Mouse (Mus musculus): Measurements from ENCODE around the gene Mxi1. TPM values are rescaled to one million over a fixed set of nuclear protein-coding genes. Genes with fewer than 3 reads are reported as not detected.

Gene Mxi1
- polyA plus RNA-seq, 1 experiment from 2014 or later = 36.3 TPM

GRCm38 (mm10) chr19:53316963-53317362, 6.6 kb downstream of the Mxi1 start:
- 80% methylated on average over 6 of the region's 6 CpGs for WGBS
- no peak overlapping the region for H3K27ac ChIP-seq
- no peak overlapping the region for H3K4me3 ChIP-seq
- no peak for ATAC-seq (ENCODE audit: low FRiP score, low read depth)
- no peak overlapping the region for H3K9ac ChIP-seq
- H3K36me3 ChIP-seq = no peaks in the 10 kb centered on the region
- H3K9me3 ChIP-seq = no peaks in the 10 kb centered on the region
- peaks cover 48% of the 10 kb centered on the region for H3K4me1 ChIP-seq
- no peak overlapping the region for H3K4me2 ChIP-seq (replicated peaks)
- no peaks in the 10 kb centered on the region for H3K27me3 ChIP-seq

GRCm38 (mm10) chr19:53318143-53319132, 8.1 kb downstream of the Mxi1 start:
- H3K27ac ChIP-seq = no peak overlapping the region
- WGBS = 82% methylated on average over 16 of the region's 16 CpGs

GRCm38 (mm10) chr19:53320264-53321110, 10.2 kb downstream of the Mxi1 start:
- Histone ChIP-seq H3K9ac (no peak overlapping the region), H3K4me3 (no peak overlapping the region), H3K36me3 (no peaks in the 10 kb centered on the region), H3K27ac (no peak overlapping the region), H3K4me2 (replicated peaks) (no peak overlapping the region), H3K9me3 (no peaks in the 10 kb centered on the region), H3K27me3 (no peaks in the 10 kb centered on the region), H3K4me1 (peaks cover 53% of the 10 kb centered on the region)
- ATAC-seq (ENCODE audit: low FRiP score, low read depth) = no peak
- WGBS = 77% methylated on average over 9 of the region's 9 CpGs

More at GRCm38 (mm10) chr19:53318143-53319132, 8.1 kb downstream of the Mxi1 start:
- no peaks in the 10 kb centered on the region for H3K27me3 ChIP-seq
- peaks cover 48% of the 10 kb centered on the region for H3K4me1 ChIP-seq
- H3K36me3 ChIP-seq = no peaks in the 10 kb centered on the region
- H3K9me3 ChIP-seq = no peaks in the 10 kb centered on the region
- H3K4me3 ChIP-seq = no peak overlapping the region
- ATAC-seq (ENCODE audit: low FRiP score, low read depth) = no peak
- H3K4me2 ChIP-seq (replicated peaks) = no peak overlapping the region
- no peak overlapping the region for H3K9ac ChIP-seq

- H3K9me3 ChIP-seq = no peaks in the 10 kb centered on the region
- no peak overlapping the region for H3K4me2 ChIP-seq (replicated peaks)
- no peaks in the 10 kb centered on the region for H3K27me3 ChIP-seq
- H3K9ac ChIP-seq = no peak overlapping the region
- peaks cover 53% of the 10 kb centered on the region for H3K4me1 ChIP-seq
- 83% methylated on average over 10 of the region's 10 CpGs for WGBS
- no peak overlapping the region for H3K4me3 ChIP-seq
- no peaks in the 10 kb centered on the region for H3K36me3 ChIP-seq
- no peak overlapping the region for H3K27ac ChIP-seq
- no peak for ATAC-seq (ENCODE audit: low FRiP score, low read depth)
Observed at GRCm38 (mm10) chr19:53321273-53321672, 11.0 kb downstream of the Mxi1 start.

GRCm38 (mm10) chr19:53322438-53323048, 12.2 kb downstream of the Mxi1 start:
- no peak overlapping the region for H3K27ac ChIP-seq
- H3K36me3 ChIP-seq = no peaks in the 10 kb centered on the region
- H3K9me3 ChIP-seq = no peaks in the 10 kb centered on the region
- H3K9ac ChIP-seq = no peak overlapping the region
- H3K4me1 ChIP-seq = peaks cover 49% of the 10 kb centered on the region
- H3K4me2 ChIP-seq (replicated peaks) = no peak overlapping the region
- H3K27me3 ChIP-seq = no peaks in the 10 kb centered on the region
- WGBS = 91% methylated on average over 12 of the region's 12 CpGs
- H3K4me3 ChIP-seq = no peak overlapping the region
- no peak for ATAC-seq (ENCODE audit: low FRiP score, low read depth)

- Histone ChIP-seq H3K9me3 (no peaks in the 10 kb centered on the region), H3K4me2 (replicated peaks) (peak overlapping the region; percentile 67), H3K27me3 (no peaks in the 10 kb centered on the region), H3K4me1 (peaks cover 34% of the 10 kb centered on the region), H3K27ac (no peak overlapping the region), H3K4me3 (no peak overlapping the region), H3K36me3 (no peaks in the 10 kb centered on the region), H3K9ac (no peak overlapping the region)
- ATAC-seq (ENCODE audit: low FRiP score, low read depth) = no peak
- 54% methylated on average over 6 of the region's 6 CpGs for WGBS
Observed at GRCm38 (mm10) chr19:53324866-53325265, 14.5 kb downstream of the Mxi1 start.

GRCm38 (mm10) chr19:53325578-53326295, 15.4 kb downstream of the Mxi1 start:
- peak overlapping the region; percentile 67 for H3K4me2 ChIP-seq (replicated peaks)
- H3K27ac ChIP-seq = peak overlapping the region; percentile 22; the same call in 1 of the 2 replicates
- peak overlapping the region; percentile 58 for H3K9ac ChIP-seq
- H3K4me3 ChIP-seq = peak overlapping the region; percentile 39
- ATAC-seq (ENCODE audit: low FRiP score, low read depth) = no peak
- H3K27me3 ChIP-seq = no peaks in the 10 kb centered on the region
- H3K36me3 ChIP-seq = no peaks in the 10 kb centered on the region
- no peaks in the 10 kb centered on the region for H3K9me3 ChIP-seq
- 16% methylated on average over 27 of the region's 27 CpGs for WGBS
- H3K4me1 ChIP-seq = peaks cover 38% of the 10 kb centered on the region

GRCm38 (mm10) chr19:53328116-53328515, 17.8 kb downstream of the Mxi1 start:
- Histone ChIP-seq H3K27me3 (no peaks in the 10 kb centered on the region), H3K4me2 (replicated peaks) (no peak overlapping the region)
- WGBS = 74% methylated on average over 9 of the region's 9 CpGs

GRCm38 (mm10) chr19:53329221-53329991, 19.1 kb downstream of the Mxi1 start:
- peaks cover 17% of the 10 kb centered on the region for H3K36me3 ChIP-seq
- peaks cover 31% of the 10 kb centered on the region for H3K4me1 ChIP-seq
- no peaks in the 10 kb centered on the region for H3K27me3 ChIP-seq
- peak overlapping the region; percentile 89 for H3K4me3 ChIP-seq
- under 1% methylated on average over 83 of the region's 106 CpGs for WGBS
- ATAC-seq (ENCODE audit: low FRiP score, low read depth) = peak; percentile 83
- peak overlapping the region; percentile 83 for H3K9ac ChIP-seq
- peak overlapping the region; percentile 67 for H3K27ac ChIP-seq
- H3K9me3 ChIP-seq = no peaks in the 10 kb centered on the region
- peak overlapping the region; percentile 92 for H3K4me2 ChIP-seq (replicated peaks)

More at GRCm38 (mm10) chr19:53328116-53328515, 17.8 kb downstream of the Mxi1 start:
- H3K36me3 ChIP-seq = peaks cover 10% of the 10 kb centered on the region
- ATAC-seq (ENCODE audit: low FRiP score, low read depth) = no peak
- no peak overlapping the region for H3K4me3 ChIP-seq
- H3K9me3 ChIP-seq = no peaks in the 10 kb centered on the region
- no peak overlapping the region for H3K27ac ChIP-seq
- no peak overlapping the region for H3K9ac ChIP-seq
- peaks cover 38% of the 10 kb centered on the region for H3K4me1 ChIP-seq

GRCm38 (mm10) chr19:53329992-53330381, 19.7 kb downstream of the Mxi1 start:
- H3K4me3 ChIP-seq = peak overlapping the region; percentile 89
- H3K4me1 ChIP-seq = peaks cover 25% of the 10 kb centered on the region
- peak overlapping the region; percentile 67; the same call in 1 of the 2 replicates for H3K27ac ChIP-seq
- ATAC-seq (ENCODE audit: low FRiP score, low read depth) = peak; percentile 77
- H3K9ac ChIP-seq = peak overlapping the region; percentile 83
- WGBS = 1% methylated on average over 28 of the region's 29 CpGs
- no peaks in the 10 kb centered on the region for H3K27me3 ChIP-seq
- peaks cover 23% of the 10 kb centered on the region for H3K36me3 ChIP-seq
- H3K4me2 ChIP-seq (replicated peaks) = peak overlapping the region; percentile 92
- no peaks in the 10 kb centered on the region for H3K9me3 ChIP-seq
